Mouse (Mus musculus) thymus, postnatal 14 days (tissue): ENCODE data around the gene Fam208a.

Source experiments
- DNase-seq: peaks from one replicate; pipeline ENCODE4 v3.0.0; 2021

Gene Fam208a

GRCm38 (mm10) chr14:27422301-27422700, 6.3 kb upstream of the Fam208a start:
- no peak for DNase-seq

- peak; percentile 81 for DNase-seq
Observed at GRCm38 (mm10) chr14:27428973-27429711, 508 bp downstream of the Fam208a start.

GRCm38 (mm10) chr14:27430280-27430679, 1.6 kb downstream of the Fam208a start:
- no peak for DNase-seq

GRCm38 (mm10) chr14:27432064-27432463, 3.4 kb downstream of the Fam208a start:
- DNase-seq = no peak

GRCm38 (mm10) chr14:27436116-27436515, 7.5 kb downstream of the Fam208a start:
- no peak for DNase-seq

GRCm38 (mm10) chr14:27436826-27437225, 8.2 kb downstream of the Fam208a start:
- no peak for DNase-seq

- peak; percentile 18 for DNase-seq
Observed at GRCm38 (mm10) chr14:27440921-27441320, 12.3 kb downstream of the Fam208a start.

- DNase-seq = no peak
Observed at GRCm38 (mm10) chr14:27444851-27445281, 16.2 kb downstream of the Fam208a start.

- DNase-seq = no peak
Observed at GRCm38 (mm10) chr14:27446963-27447362, 18.3 kb downstream of the Fam208a start.

GRCm38 (mm10) chr14:27491399-27491798, 62.8 kb downstream of the Fam208a start:
- no peak for DNase-seq

- DNase-seq = peak; percentile 18
Observed at GRCm38 (mm10) chr14:27493516-27493915, 64.9 kb downstream of the Fam208a start.

- DNase-seq = no peak
Observed at GRCm38 (mm10) chr14:27501096-27501495, 72.5 kb downstream of the Fam208a start.

GRCm38 (mm10) chr14:27507894-27508643, 79.4 kb downstream of the Fam208a start, which contains the start of gene Ccdc66:
Gene Ccdc66 (minus strand): TSS chr14:27508460.
- DNase-seq = peak; percentile 98

GRCm38 (mm10) chr14:27508644-27509301, 80.1 kb downstream of the Fam208a start:
- DNase-seq = peak; percentile 17

- DNase-seq = no peak
Observed at GRCm38 (mm10) chr14:27524541-27524940, 95.9 kb downstream of the Fam208a start.
